Comparison of ENCODE assay signal across 7 mouse cellular contexts in genomic region chr9:57560861-57561710, GRCm38 (mm10). TPM values are rescaled to one million over a fixed set of nuclear protein-coding genes. Genes with fewer than 3 reads are reported as not detected.
A peak's percentile ranks its signal among the peaks of the same experiment; 100 is the strongest.
DNase-seq lines count a peak whose midpoint lies in the region; ATAC-seq lines count a peak whose summit lies in the region.

Gene Scamp2 (plus strand): TSS chr9:57560943.

- ATAC-seq in embryonic facial prominence, embryonic 11.5 days (replicated peaks; ENCODE audit: insufficient number of reproducible peaks, low FRiP score, low TSS enrichment, low read depth), result peak; percentile 99
- ATAC-seq in limb, embryonic 11.5 days (ENCODE audit: insufficient number of reproducible peaks, low FRiP score, low TSS enrichment, low read depth), result peak; percentile 99
- peak; percentile 99 for ATAC-seq in midbrain, embryonic 14.5 days (ENCODE audit: low FRiP score, low TSS enrichment)

- peak; percentile 96 for DNase-seq in adrenal gland, postnatal 14 days
- DNase-seq in embryonic facial prominence, embryonic 11.5 days (ENCODE audit: low spot score), result peak; percentile 95
- peak; percentile 100 for DNase-seq in heart, adult 11 months
- DNase-seq in kidney, adult 18-20 months, result peak; percentile 98
- DNase-seq in limb, embryonic 11.5 days (ENCODE audit: low spot score), result peak; percentile 94
- peak; percentile 97 for DNase-seq in midbrain, embryonic 14.5 days
- DNase-seq in spleen, adult 18-20 months, result peak; percentile 89 to 95

- no peaks in the 10 kb centered on the region for H3K27me3 ChIP-seq in embryonic facial prominence, embryonic 11.5 days (ENCODE audit: control insufficient read depth, insufficient read depth, low read length)
- H3K27me3 ChIP-seq in limb, embryonic 11.5 days (ENCODE audit: control insufficient read depth, insufficient read depth, low read length), result no peaks in the 10 kb centered on the region
- no peaks in the 10 kb centered on the region for H3K27me3 ChIP-seq in midbrain, embryonic 14.5 days (ENCODE audit: control insufficient read depth, insufficient read depth, low read length)

- H3K9me3 ChIP-seq in embryonic facial prominence, embryonic 11.5 days (replicated peaks; ENCODE audit: control insufficient read depth, low read length), result no peaks in the 10 kb centered on the region
- no peaks in the 10 kb centered on the region for H3K9me3 ChIP-seq in limb, embryonic 11.5 days (ENCODE audit: control insufficient read depth, low read length)
- H3K9me3 ChIP-seq in midbrain, embryonic 14.5 days (ENCODE audit: control insufficient read depth, low read length), result no peaks in the 10 kb centered on the region

- no peak within 1 kb of the TSS for H3K27ac ChIP-seq in embryonic facial prominence, embryonic 11.5 days (replicated peaks; ENCODE audit: low read depth, low read length)
- H3K27ac ChIP-seq in limb, embryonic 11.5 days (replicated peaks; ENCODE audit: low read depth, low read length), result no peak within 1 kb of the TSS
- peak within 1 kb of the TSS; percentile 84 for H3K27ac ChIP-seq in midbrain, embryonic 14.5 days (replicated peaks; ENCODE audit: low read depth, low read length)

- peak within 1 kb of the TSS; percentile 63 for H3K4me2 ChIP-seq in embryonic facial prominence, embryonic 11.5 days (ENCODE audit: low read depth, low read length)
- peak within 1 kb of the TSS; percentile 75 for H3K4me2 ChIP-seq in limb, embryonic 11.5 days (ENCODE audit: low read depth, severe bottlenecking)
- H3K4me2 ChIP-seq in midbrain, embryonic 14.5 days (ENCODE audit: low read length), result peak within 1 kb of the TSS; percentile 75

- H3K4me1 ChIP-seq in embryonic facial prominence, embryonic 11.5 days (ENCODE audit: control insufficient read depth, insufficient read depth, low read length), result no peaks in the 10 kb centered on the region
- H3K4me1 ChIP-seq in limb, embryonic 11.5 days (ENCODE audit: control insufficient read depth, insufficient read depth, low read length), result peaks cover 7% of the 10 kb centered on the region
- peaks cover 15% of the 10 kb centered on the region for H3K4me1 ChIP-seq in midbrain, embryonic 14.5 days (ENCODE audit: control insufficient read depth, insufficient read depth, low read length)

- peak within 1 kb of the TSS; percentile 65; the same call in 1 of the 2 replicates for H3K9ac ChIP-seq in embryonic facial prominence, embryonic 11.5 days (replicated peaks; ENCODE audit: low read length)
- peak within 1 kb of the TSS; percentile 31 for H3K9ac ChIP-seq in limb, embryonic 11.5 days (ENCODE audit: low read length)
- H3K9ac ChIP-seq in midbrain, embryonic 14.5 days (replicated peaks; ENCODE audit: low read length), result peak within 1 kb of the TSS; percentile 57

- H3K4me3 ChIP-seq in embryonic facial prominence, embryonic 11.5 days (ENCODE audit: low read depth, low read length), result peak within 1 kb of the TSS; percentile 63
- peak within 1 kb of the TSS; percentile 50 for H3K4me3 ChIP-seq in limb, embryonic 11.5 days (ENCODE audit: low read depth, low read length)
- peak within 1 kb of the TSS; percentile 52 for H3K4me3 ChIP-seq in midbrain, embryonic 14.5 days (replicated peaks; ENCODE audit: low read depth, low read length)

- H3K36me3 ChIP-seq in embryonic facial prominence, embryonic 11.5 days (replicated peaks; ENCODE audit: control insufficient read depth, insufficient read depth, low read depth, low read length), result no peaks in the 10 kb centered on the region
- no peaks in the 10 kb centered on the region for H3K36me3 ChIP-seq in limb, embryonic 11.5 days (ENCODE audit: control insufficient read depth, insufficient read depth, low read length)
- H3K36me3 ChIP-seq in midbrain, embryonic 14.5 days (ENCODE audit: control insufficient read depth, insufficient read depth, low read length), result no peaks in the 10 kb centered on the region

- 1% methylated on average over 37 of the region's 37 CpGs for WGBS in embryonic facial prominence, embryonic 11.5 days
- WGBS in limb, embryonic 11.5 days, result under 1% methylated on average over 37 of the region's 37 CpGs
- 2% methylated on average over 37 of the region's 37 CpGs for WGBS in midbrain, embryonic 14.5 days

RNA-seq across cellular contexts. Expression of gene Scamp2, which starts in this region (rescaled TPM):
- total RNA-seq in adrenal gland, postnatal 14 days (2021), result 41.8 and 51.8 TPM in 2 replicates
- 49.9 and 50.2 TPM in 2 replicates for polyA plus RNA-seq in embryonic facial prominence, embryonic 11.5 days (2014; fragmentation: Nextera tagmentation; extraction: Ambion mirVana)
- polyA plus RNA-seq in limb, embryonic 11.5 days (2014; fragmentation: Nextera tagmentation; extraction: Ambion mirVana), result 44.4 and 44.7 TPM in 2 replicates
- 48.2 TPM in 2 replicates for polyA plus RNA-seq in midbrain, embryonic 14.5 days (2014; fragmentation: Nextera tagmentation; extraction: Ambion mirVana)
